Mouse (Mus musculus) embryonic facial prominence, embryonic 14.5 days (tissue): ENCODE results near the gene Gnai2. TPM values are rescaled to one million over a fixed set of nuclear protein-coding genes. Genes with fewer than 3 reads are reported as not detected.

Source experiments
- ATAC-seq: fragments of 200-750 bp; cut with Nextera tagmentation; 2 replicates; pipeline ENCODE4 v1.8.0; 2017; ENCODE audit warnings: low read depth, moderate number of reproducible peaks, moderate TSS enrichment
- DNase-seq: peaks from one replicate; pipeline ENCODE4 v3.0.0-alpha.2; 2015; ENCODE audit warnings: low spot score
- H3K27ac ChIP-seq: fragments of 300-500 bp; sonication (generic); replicated peaks from 2 replicates; pipeline ENCODE4 v1.5.1; 2014; ENCODE audit warnings: low read depth, mild to moderate bottlenecking, low read length, moderate library complexity
- H3K27me3 ChIP-seq: fragments of 300-500 bp; sonication (generic); replicated peaks from 2 replicates; pipeline ENCODE4 v1.6.1; 2014; ENCODE audit warnings: low read length; ENCODE audit not compliant: control insufficient read depth, insufficient read depth
- H3K36me3 ChIP-seq: fragments of 300-500 bp; sonication (generic); 2 replicates; pipeline ENCODE4 v1.6.1; 2014; ENCODE audit warnings: low read length, mixed read lengths; ENCODE audit not compliant: control insufficient read depth, insufficient read depth
- H3K4me1 ChIP-seq: fragments of 300-500 bp; sonication (generic); 2 replicates; pipeline ENCODE4 v1.6.1; 2014; ENCODE audit warnings: antibody characterized with exemption, low read length; ENCODE audit not compliant: control insufficient read depth, insufficient read depth
- H3K4me2 ChIP-seq: fragments of 300-500 bp; sonication (generic); 2 replicates; pipeline ENCODE4 v1.6.1; 2014; ENCODE audit warnings: low read depth, mild to moderate bottlenecking, low read length, moderate library complexity, mixed read lengths
- H3K4me3 ChIP-seq: fragments of 300-500 bp; sonication (generic); 2 replicates; pipeline ENCODE4 v1.5.1; 2014; ENCODE audit warnings: low read depth, mild to moderate bottlenecking, low read length
- H3K9ac ChIP-seq: fragments of 300-500 bp; sonication (generic); 2 replicates; pipeline ENCODE4 v1.6.1; 2014; ENCODE audit warnings: low read depth, mild to moderate bottlenecking, low read length, moderate library complexity, mixed read lengths
- H3K9me3 ChIP-seq: fragments of 300-500 bp; sonication (generic); 2 replicates; pipeline ENCODE4 v1.6.1; 2016; ENCODE audit warnings: low read length; ENCODE audit not compliant: control insufficient read depth
- WGBS: fragments of 180-500 bp; shearing (Covaris S2); extraction: QIAGEN DNeasy Blood & Tissue Kit; methylation state at CpG from one replicate; pipeline ENCODE4 v1.1.7; 2014; 5-methylcytosine and 5-hydroxymethylcytosine counted together
- polyA plus RNA-seq: library from polyadenylated mRNA; unstranded; fragments of >200 nt; fragmentation: Nextera tagmentation; extraction: Ambion mirVana; gene quantifications from 2 replicates; pipeline ENCODE4 v1.2.1, GENCODE M21; 2014

Gene Gnai2
- polyA plus RNA-seq, 1 experiment from 2014 or later: 380 TPM

DNA sequence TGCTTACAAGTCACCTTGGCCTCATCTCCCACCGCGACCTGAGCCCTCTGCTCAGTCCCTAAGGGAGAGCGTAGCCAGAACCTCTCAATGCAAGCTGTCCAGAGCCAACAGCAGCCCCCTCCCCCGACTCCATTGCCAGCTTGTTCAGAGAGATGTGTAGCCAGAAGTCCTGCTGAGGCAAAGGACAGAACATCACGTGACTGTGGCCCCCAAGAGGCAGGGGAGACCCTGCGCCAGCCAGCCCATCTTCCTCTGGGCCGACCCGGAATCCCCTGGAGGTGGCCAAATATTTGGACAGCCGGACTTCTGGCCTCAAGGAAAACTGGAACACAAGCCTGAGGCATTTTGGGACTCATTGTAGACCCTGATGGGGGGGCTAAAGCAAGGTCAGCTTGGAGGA is 28.4 kb upstream of the Gnai2 start:
- no peak overlapping the region for H3K4me3 ChIP-seq
- no peak for DNase-seq
- H3K27me3 ChIP-seq: peaks cover 23% of the 10 kb centered on the region
- WGBS: 62% methylated on average over 9 of the region's 9 CpGs
- H3K9me3 ChIP-seq: no peaks in the 10 kb centered on the region
- H3K4me2 ChIP-seq: no peak overlapping the region
- no peak overlapping the region for H3K27ac ChIP-seq
- H3K9ac ChIP-seq: no peak overlapping the region
- peaks cover 12% of the 10 kb centered on the region for H3K4me1 ChIP-seq
- no peaks in the 10 kb centered on the region for H3K36me3 ChIP-seq
- ATAC-seq: no peak

- Histone ChIP-seq H3K9ac (no peak overlapping the region), H3K4me2 (no peak overlapping the region), H3K27me3 (peaks cover 16% of the 10 kb centered on the region), H3K9me3 (no peaks in the 10 kb centered on the region), H3K27ac (no peak overlapping the region), H3K4me3 (no peak overlapping the region), H3K36me3 (no peaks in the 10 kb centered on the region), H3K4me1 (peaks cover 8% of the 10 kb centered on the region)
- 83% methylated on average over 8 of the region's 8 CpGs for WGBS
- ATAC-seq (no peak), DNase-seq (no peak)
These were observed 27.2 kb upstream of the Gnai2 start for GRCm38 (mm10) chr9:107662342-107662741.

GRCm38 (mm10) chr9:107660777-107661176 is 25.6 kb upstream of the Gnai2 start:
- no peaks in the 10 kb centered on the region for H3K9me3 ChIP-seq
- H3K27me3 ChIP-seq: peaks cover 6% of the 10 kb centered on the region
- no peak overlapping the region for H3K4me2 ChIP-seq
- H3K4me3 ChIP-seq: no peak overlapping the region
- no peaks in the 10 kb centered on the region for H3K4me1 ChIP-seq
- H3K27ac ChIP-seq: no peak overlapping the region
- ATAC-seq (peak; percentile 39; the same call in 1 of the 2 replicates), DNase-seq (peak; percentile 48)
- H3K36me3 ChIP-seq: no peaks in the 10 kb centered on the region
- WGBS: 60% methylated on average over 3 of the region's 3 CpGs
- H3K9ac ChIP-seq: no peak overlapping the region

GRCm38 (mm10) chr9:107659961-107660360 is 24.8 kb upstream of the Gnai2 start:
- ATAC-seq: no peak

DNA sequence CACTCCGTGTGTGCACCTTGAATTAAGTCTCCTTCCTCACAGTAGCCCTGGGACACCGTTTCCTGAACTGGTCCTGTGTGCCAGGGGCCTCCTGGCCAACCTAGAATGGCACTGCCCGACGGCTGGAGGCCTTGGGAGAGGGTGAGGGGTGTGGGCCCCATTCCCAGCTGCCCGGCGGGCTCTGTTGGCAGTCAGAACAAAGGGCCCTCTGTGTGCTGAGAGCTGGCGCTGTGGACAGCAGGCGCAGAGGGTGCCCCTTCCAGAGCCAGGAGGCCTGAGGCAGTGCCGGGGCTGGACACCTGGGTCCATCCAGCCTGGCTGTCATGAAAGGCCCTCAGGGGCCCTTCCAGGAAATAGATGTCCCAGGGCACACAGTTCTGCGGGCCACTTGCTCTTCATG is 24.4 kb upstream of the Gnai2 start:
- 74% methylated on average over 10 of the region's 10 CpGs for WGBS
- no peak overlapping the region for H3K4me3 ChIP-seq
- no peak overlapping the region for H3K27ac ChIP-seq
- no peaks in the 10 kb centered on the region for H3K9me3 ChIP-seq
- no peaks in the 10 kb centered on the region for H3K36me3 ChIP-seq
- no peak for DNase-seq
- no peaks in the 10 kb centered on the region; the same call in 1 of the 2 replicates for H3K27me3 ChIP-seq
- no peaks in the 10 kb centered on the region for H3K4me1 ChIP-seq
- no peak overlapping the region for H3K9ac ChIP-seq
- no peak overlapping the region for H3K4me2 ChIP-seq
- ATAC-seq: no peak

More at GRCm38 (mm10) chr9:107659961-107660360, 24.8 kb upstream of the Gnai2 start:
- no peak overlapping the region for H3K4me2 ChIP-seq
- DNase-seq: no peak
- H3K27me3 ChIP-seq: no peaks in the 10 kb centered on the region; the same call in 1 of the 2 replicates
- H3K36me3 ChIP-seq: no peaks in the 10 kb centered on the region
- no peak overlapping the region for H3K27ac ChIP-seq
- no peaks in the 10 kb centered on the region for H3K4me1 ChIP-seq
- H3K4me3 ChIP-seq: no peak overlapping the region
- H3K9me3 ChIP-seq: no peaks in the 10 kb centered on the region
- no peak overlapping the region for H3K9ac ChIP-seq
- 68% methylated on average over 3 of the region's 3 CpGs for WGBS

DNA sequence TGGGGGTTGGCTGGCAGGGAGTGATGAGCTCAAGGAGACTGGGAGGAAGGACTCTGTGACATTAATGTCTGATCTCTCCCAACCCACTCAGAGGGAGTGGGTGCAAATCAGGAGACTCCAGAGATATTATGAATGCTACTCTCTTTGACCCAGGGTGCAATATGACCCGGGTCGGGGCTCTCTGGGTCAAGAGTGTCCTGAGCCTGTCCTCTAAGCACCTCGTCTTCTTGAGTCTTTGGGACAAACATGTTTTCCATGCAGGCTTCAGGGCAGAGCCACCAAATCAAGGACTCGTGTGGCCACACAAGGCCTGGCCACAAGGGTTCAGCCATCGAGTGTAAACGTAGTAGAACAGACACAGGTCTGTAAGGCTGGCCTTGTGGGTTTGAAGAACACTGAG is 22.9 kb upstream of the Gnai2 start:
- ATAC-seq: no peak
- no peak overlapping the region for H3K9ac ChIP-seq

GRCm38 (mm10) chr9:107657144-107657543 is 22.0 kb upstream of the Gnai2 start:
- Histone ChIP-seq H3K27ac (no peak overlapping the region), H3K9ac (no peak overlapping the region), H3K9me3 (no peaks in the 10 kb centered on the region), H3K4me2 (no peak overlapping the region), H3K4me1 (no peaks in the 10 kb centered on the region), H3K27me3 (no peaks in the 10 kb centered on the region; the same call in 1 of the 2 replicates), H3K4me3 (no peak overlapping the region), H3K36me3 (no peaks in the 10 kb centered on the region)
- no peak for ATAC-seq
- WGBS: 84% methylated on average over 5 of the region's 5 CpGs
- DNase-seq: no peak

More for the DNA sequence above, 22.9 kb upstream of the Gnai2 start:
- no peak overlapping the region for H3K27ac ChIP-seq
- no peak for DNase-seq
- no peaks in the 10 kb centered on the region for H3K36me3 ChIP-seq
- H3K27me3 ChIP-seq: no peaks in the 10 kb centered on the region; the same call in 1 of the 2 replicates
- WGBS: 86% methylated on average over 6 of the region's 6 CpGs
- no peaks in the 10 kb centered on the region for H3K9me3 ChIP-seq
- H3K4me2 ChIP-seq: no peak overlapping the region
- H3K4me3 ChIP-seq: no peak overlapping the region
- no peaks in the 10 kb centered on the region for H3K4me1 ChIP-seq

DNA sequence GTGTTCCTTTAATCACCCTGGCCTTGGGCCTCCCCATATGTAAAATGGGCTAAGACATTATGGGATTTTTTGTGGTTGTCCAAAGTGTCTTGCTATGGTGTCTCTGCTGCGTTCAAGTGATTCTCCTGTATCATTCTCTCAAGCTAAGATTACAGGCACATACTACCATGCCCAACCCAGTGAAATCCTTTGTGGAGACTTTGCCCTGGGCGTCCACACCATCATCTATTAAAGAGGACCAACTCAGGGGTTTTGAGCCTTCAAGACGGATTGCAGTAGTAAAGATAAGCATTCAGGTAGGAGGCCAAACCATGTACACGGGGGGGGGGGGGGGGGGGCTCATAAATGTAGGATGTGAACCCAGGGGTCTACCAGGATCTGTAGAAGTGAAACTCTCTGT is 19.4 kb upstream of the Gnai2 start:
- WGBS: 72% methylated on average over 4 of the region's 4 CpGs

GRCm38 (mm10) chr9:107653474-107653873 is 18.3 kb upstream of the Gnai2 start:
- no peaks in the 10 kb centered on the region for H3K27me3 ChIP-seq
- H3K27ac ChIP-seq: no peak overlapping the region
- H3K4me2 ChIP-seq: no peak overlapping the region
- H3K9ac ChIP-seq: no peak overlapping the region
- 83% methylated on average over 2 of the region's 2 CpGs for WGBS
- no peaks in the 10 kb centered on the region for H3K9me3 ChIP-seq
- H3K36me3 ChIP-seq: no peaks in the 10 kb centered on the region
- DNase-seq (no peak), ATAC-seq (no peak)
- no peak overlapping the region for H3K4me3 ChIP-seq
- peaks cover 15% of the 10 kb centered on the region; the same call in 1 of the 2 replicates for H3K4me1 ChIP-seq

More for the DNA sequence above, 19.4 kb upstream of the Gnai2 start:
- no peaks in the 10 kb centered on the region for H3K9me3 ChIP-seq
- H3K9ac ChIP-seq: no peak overlapping the region
- no peak overlapping the region for H3K4me2 ChIP-seq
- H3K27ac ChIP-seq: no peak overlapping the region
- DNase-seq (no peak), ATAC-seq (no peak)
- H3K4me1 ChIP-seq: peaks cover 15% of the 10 kb centered on the region; the same call in 1 of the 2 replicates
- H3K36me3 ChIP-seq: no peaks in the 10 kb centered on the region
- no peak overlapping the region for H3K4me3 ChIP-seq
- H3K27me3 ChIP-seq: no peaks in the 10 kb centered on the region
